Mouse (Mus musculus) kidney, adult 2 months (tissue): ENCODE results near the gene Spint2.

Experiments
- CTCF ChIP-seq: fragments of 200-500 bp; conservative IDR thresholded peaks from 2 replicates; pipeline ENCODE4 v1.5.1; 2011; ENCODE audit warnings: low read depth, mild to moderate bottlenecking, control low read depth, low read length, moderate library complexity, mixed read lengths; ENCODE audit not compliant: insufficient read depth, insufficient read length
- POLR2A ChIP-seq: fragments of 200-500 bp; IDR thresholded peaks from one replicate; pipeline ENCODE4 v1.6.1; 2011; ENCODE audit warnings: low read depth, low read length, control low read depth

DNA sequence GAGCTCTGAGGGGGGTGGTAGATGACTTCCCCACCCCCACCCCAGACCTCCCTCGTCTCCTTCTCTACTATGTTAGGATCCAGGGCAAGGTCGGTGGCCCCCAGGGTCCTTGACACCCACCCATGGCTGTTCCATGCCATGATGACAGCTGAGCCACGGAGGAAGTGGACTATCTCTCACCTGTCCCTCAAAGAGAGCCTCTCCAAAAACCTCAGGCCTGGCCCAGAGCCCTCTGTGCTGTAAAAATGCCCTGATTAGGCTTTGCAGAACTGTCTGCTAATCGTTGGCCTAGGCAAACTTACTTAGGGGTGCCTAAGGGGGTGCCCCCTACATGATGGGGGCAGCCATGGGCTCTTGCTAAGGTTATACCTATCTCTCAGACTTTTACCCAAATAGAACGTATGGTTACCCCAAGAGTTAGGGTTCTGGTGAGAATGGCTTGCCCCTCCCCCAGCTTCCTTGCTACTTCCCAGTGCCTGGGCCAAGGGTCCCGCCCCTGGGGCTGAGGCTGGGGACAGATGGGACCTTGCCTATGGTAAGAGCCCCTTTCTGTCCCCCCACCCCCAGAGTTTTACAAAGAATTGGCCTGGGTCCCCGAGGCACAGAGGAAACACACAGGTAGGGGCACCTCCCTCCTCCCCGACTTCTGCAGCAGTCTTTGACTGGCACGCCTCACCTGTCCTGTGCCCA lies 32.0 kb upstream of the Spint2 start:
- TF ChIP-seq CTCF (no peak), POLR2A (no peak)
